Mouse (Mus musculus): ENCODE measurements around the gene Sae1. TPM values are rescaled to one million over a fixed set of nuclear protein-coding genes. Genes with fewer than 3 reads are reported as not detected.

Gene Sae1
- polyA plus RNA-seq, 1 experiment = 59.3 TPM

- peaks cover 34% of the 10 kb centered on the region for H3K4me1 ChIP-seq (ENCODE audit: control insufficient read depth, insufficient read depth, low read length)
These were observed 90.0 kb downstream of the Sae1 start for GRCm38 (mm10) chr7:16297616-16298015.

GRCm38 (mm10) chr7:16296766-16297390 lies 90.7 kb downstream of the Sae1 start:
- Histone ChIP-seq H3K27ac (ENCODE audit: insufficient read depth, low read depth, low read length) (peak overlapping the region; percentile 92), H3K4me3 (ENCODE audit: insufficient read depth, low read length) (peak overlapping the region; percentile 36), H3K4me1 (ENCODE audit: control insufficient read depth, insufficient read depth, low read length) (peaks cover 34% of the 10 kb centered on the region)
- TF ChIP-seq CTCF (IDR thresholded peaks at IDR 0.05; ENCODE audit: low read depth, low read length) (no peak), POLR2A (IDR thresholded peaks at IDR 0.05; ENCODE audit: borderline replicate concordance, low read depth, low read length) (no peak)

More at GRCm38 (mm10) chr7:16297616-16298015, 90.0 kb downstream of the Sae1 start:
- no peak for TF ChIP-seq CTCF (IDR thresholded peaks at IDR 0.05; ENCODE audit: low read depth, low read length)
- TF ChIP-seq POLR2A (IDR thresholded peaks at IDR 0.05; ENCODE audit: borderline replicate concordance, low read depth, low read length) = no peak
- Histone ChIP-seq H3K27ac (ENCODE audit: insufficient read depth, low read depth, low read length) (peak overlapping the region; percentile 40), H3K4me3 (ENCODE audit: insufficient read depth, low read length) (no peak overlapping the region)

GRCm38 (mm10) chr7:16296146-16296545 lies 91.5 kb downstream of the Sae1 start:
- peak overlapping the region; percentile 92 for H3K27ac ChIP-seq (ENCODE audit: insufficient read depth, low read depth, low read length)
- peaks cover 33% of the 10 kb centered on the region for H3K4me1 ChIP-seq (ENCODE audit: control insufficient read depth, insufficient read depth, low read length)
- no peak overlapping the region for H3K4me3 ChIP-seq (ENCODE audit: insufficient read depth, low read length)
- no peak for TF ChIP-seq POLR2A (IDR thresholded peaks at IDR 0.05; ENCODE audit: borderline replicate concordance, low read depth, low read length)
- no peak for TF ChIP-seq CTCF (IDR thresholded peaks at IDR 0.05; ENCODE audit: low read depth, low read length)

- no peak for TF ChIP-seq CTCF (IDR thresholded peaks at IDR 0.05; ENCODE audit: low read depth, low read length)
- TF ChIP-seq POLR2A (IDR thresholded peaks at IDR 0.05; ENCODE audit: borderline replicate concordance, low read depth, low read length) = no peak
- Histone ChIP-seq H3K4me3 (ENCODE audit: insufficient read depth, low read length) (peak overlapping the region; percentile 50), H3K27ac (ENCODE audit: insufficient read depth, low read depth, low read length) (peak overlapping the region; percentile 92), H3K4me1 (ENCODE audit: control insufficient read depth, insufficient read depth, low read length) (peaks cover 26% of the 10 kb centered on the region)
These were observed 92.2 kb downstream of the Sae1 start for GRCm38 (mm10) chr7:16295321-16295900.

- peaks cover 26% of the 10 kb centered on the region for H3K4me1 ChIP-seq (ENCODE audit: control insufficient read depth, insufficient read depth, low read length)
- no peak for TF ChIP-seq POLR2A (IDR thresholded peaks at IDR 0.05; ENCODE audit: borderline replicate concordance, low read depth, low read length)
- TF ChIP-seq CTCF (IDR thresholded peaks at IDR 0.05; ENCODE audit: low read depth, low read length) = peak; percentile 75
- H3K4me3 ChIP-seq (ENCODE audit: insufficient read depth, low read length) = peak overlapping the region; percentile 50
- peak overlapping the region; percentile 92 for H3K27ac ChIP-seq (ENCODE audit: insufficient read depth, low read depth, low read length)
These were observed 92.8 kb downstream of the Sae1 start for GRCm38 (mm10) chr7:16294837-16295236.

- Histone ChIP-seq H3K4me3 (ENCODE audit: insufficient read depth, low read length) (0 out of 2 replicates have a peak overlapping the region, but pooled peaks have one; percentile 19), H3K27ac (ENCODE audit: insufficient read depth, low read depth, low read length) (peak overlapping the region; percentile 55), H3K4me1 (ENCODE audit: control insufficient read depth, insufficient read depth, low read length) (peaks cover 26% of the 10 kb centered on the region)
- no peak for TF ChIP-seq CTCF (IDR thresholded peaks at IDR 0.05; ENCODE audit: low read depth, low read length)
- TF ChIP-seq POLR2A (IDR thresholded peaks at IDR 0.05; ENCODE audit: borderline replicate concordance, low read depth, low read length) = no peak
These were observed 93.3 kb downstream of the Sae1 start for GRCm38 (mm10) chr7:16294346-16294745.

- Histone ChIP-seq H3K4me1 (ENCODE audit: control insufficient read depth, insufficient read depth, low read length) (peaks cover 11% of the 10 kb centered on the region), H3K4me3 (ENCODE audit: insufficient read depth, low read length) (no peak overlapping the region), H3K27ac (ENCODE audit: insufficient read depth, low read depth, low read length) (no peak overlapping the region)
- TF ChIP-seq POLR2A (IDR thresholded peaks at IDR 0.05; ENCODE audit: borderline replicate concordance, low read depth, low read length) (no peak), CTCF (IDR thresholded peaks at IDR 0.05; ENCODE audit: low read depth, low read length) (no peak)
These were observed 99.8 kb downstream of the Sae1 start for GRCm38 (mm10) chr7:16287791-16288190.

- Histone ChIP-seq H3K4me1 (ENCODE audit: control insufficient read depth, insufficient read depth, low read length) (peaks cover 11% of the 10 kb centered on the region), H3K27ac (ENCODE audit: insufficient read depth, low read depth, low read length) (peak overlapping the region; percentile 91), H3K4me3 (ENCODE audit: insufficient read depth, low read length) (peak overlapping the region; percentile 65)
- TF ChIP-seq CTCF (IDR thresholded peaks at IDR 0.05; ENCODE audit: low read depth, low read length) = no peak
- TF ChIP-seq POLR2A (IDR thresholded peaks at IDR 0.05; ENCODE audit: borderline replicate concordance, low read depth, low read length) = no peak
These were observed 100.6 kb downstream of the Sae1 start for GRCm38 (mm10) chr7:16287016-16287415.

GRCm38 (mm10) chr7:16286026-16286961 lies 101.3 kb downstream of the Sae1 start, which contains the start of gene Ccdc9:
Gene Ccdc9 (minus strand): TSS chr7:16286795.
- TF ChIP-seq CTCF (IDR thresholded peaks at IDR 0.05; ENCODE audit: low read depth, low read length) = no peak
- 0 out of 2 replicates have a peak, but pooled peaks have one; percentile 50 for TF ChIP-seq POLR2A (IDR thresholded peaks at IDR 0.05; ENCODE audit: borderline replicate concordance, low read depth, low read length)
- peaks cover 11% of the 10 kb centered on the region for H3K4me1 ChIP-seq (ENCODE audit: control insufficient read depth, insufficient read depth, low read length)

More at GRCm38 (mm10) chr7:16286026-16286961, 101.3 kb downstream of the Sae1 start, which contains the start of gene Ccdc9:
- Histone ChIP-seq H3K4me3 (ENCODE audit: insufficient read depth, low read length) (peak within 1 kb of the TSS; percentile 65), H3K27ac (ENCODE audit: insufficient read depth, low read depth, low read length) (peak within 1 kb of the TSS; percentile 91)
